ENCODE assay signal across 15 mouse cellular contexts in genomic region chr2:125456059-125456789, GRCm38 (mm10). TPM values are rescaled to one million over a fixed set of nuclear protein-coding genes. Genes with fewer than 3 reads are reported as not detected.
DNase-seq lines count a peak whose midpoint lies in the region; ATAC-seq and TF ChIP-seq lines count a peak whose summit lies in the region.
"Had no signal": no experiment of that assay in that cellular context is flagged by ENCODE, and none has a peak within 500 bp of the region (broad histone marks: within the 10 kb centered on the region; RNA-seq: fewer than 3 reads in every experiment).

No protein-coding gene starts in this region.

- 0 out of 2 replicates have a peak, but pooled peaks cover 4% of the 10 kb centered on the region for H3K36me3 ChIP-seq in heart, postnatal 0 days (replicated peaks; ENCODE audit: control insufficient read depth, insufficient read depth, low read length)
- no peaks in the 10 kb centered on the region for H3K36me3 ChIP-seq in megakaryocyte, embryonic 14.5 days (replicated peaks; ENCODE audit: low read length)
- no peaks in the 10 kb centered on the region for H3K36me3 ChIP-seq in midbrain, embryonic 15.5 days (replicated peaks)
- H3K36me3 ChIP-seq: hindbrain, embryonic 10.5 days; neural tube, embryonic 15.5 days; stomach, embryonic 15.5 days had no signal

- WGBS in heart, postnatal 0 days = 65% methylated on average over 15 of the region's 15 CpGs
- WGBS in midbrain, embryonic 15.5 days = 84% methylated on average over 15 of the region's 15 CpGs

- ATAC-seq in heart, postnatal 0 days (ENCODE audit: insufficient read depth, low read depth) = peak; percentile 55; the same call in 1 of the 2 replicates
- ATAC-seq in common myeloid progenitor, adult 5-6 weeks (replicated peaks; ENCODE audit: low read depth, poor library complexity, severe bottlenecking) = peak; percentile 86
- ATAC-seq in midbrain, embryonic 15.5 days (replicated peaks) = no peak

- peaks cover 4% of the 10 kb centered on the region; the same call in 1 of the 2 replicates for H3K4me1 ChIP-seq in heart, postnatal 0 days (ENCODE audit: control insufficient read depth, insufficient read depth)
- H3K4me1 ChIP-seq in megakaryocyte, embryonic 14.5 days = peaks cover 88% of the 10 kb centered on the region
- no peaks in the 10 kb centered on the region for H3K4me1 ChIP-seq in midbrain, embryonic 15.5 days
- H3K4me1 ChIP-seq: neural tube, embryonic 15.5 days; stomach, embryonic 15.5 days had no signal

- no peak overlapping the region for H3K4me3 ChIP-seq in heart, postnatal 0 days (ENCODE audit: low read depth, low read length)
- H3K4me3 ChIP-seq in megakaryocyte, embryonic 14.5 days (replicated peaks) = peak overlapping the region; percentile 87
- no peak overlapping the region for H3K4me3 ChIP-seq in midbrain, embryonic 15.5 days
- H3K4me3 ChIP-seq: hindbrain, embryonic 10.5 days; neural tube, embryonic 15.5 days; stomach, embryonic 15.5 days had no signal

- TF ChIP-seq CTCF in heart, postnatal 0 days (IDR thresholded peaks at IDR 0.05; ENCODE audit: low read depth) = peak; percentile 19; the same call in 1 of the 2 replicates

- no peak for DNase-seq in heart, postnatal 0 days (ENCODE audit: low spot score)
- no peak for DNase-seq in heart, adult 18-20 months
- DNase-seq in thymus, postnatal 36 days = peak; percentile 17 to 30
- DNase-seq in MN1 (ENCODE audit: low spot score) = no peak
- DNase-seq in cerebellum, postnatal 25 days = no peak
- DNase-seq: kidney, adult 9 months; right cerebral cortex, postnatal 25 days had no signal

- TF ChIP-seq EP300 in heart, postnatal 0 days (IDR thresholded peaks at IDR 0.05; ENCODE audit: low read depth) = no peak

- H3K9me3 ChIP-seq in heart, postnatal 0 days (replicated peaks; ENCODE audit: control insufficient read depth, low read length) = no peaks in the 10 kb centered on the region
- H3K9me3 ChIP-seq in megakaryocyte, embryonic 14.5 days = no peaks in the 10 kb centered on the region
- no peaks in the 10 kb centered on the region for H3K9me3 ChIP-seq in midbrain, embryonic 15.5 days
- H3K9me3 ChIP-seq: hindbrain, embryonic 10.5 days; neural tube, embryonic 15.5 days; stomach, embryonic 15.5 days had no signal

- H3K27ac ChIP-seq in heart, postnatal 0 days (ENCODE audit: low read depth) = no peak overlapping the region
- H3K27ac ChIP-seq in midbrain, embryonic 15.5 days = no peak overlapping the region
- H3K27ac ChIP-seq: hindbrain, embryonic 10.5 days; neural tube, embryonic 15.5 days; stomach, embryonic 15.5 days had no signal

- H3K4me2 ChIP-seq in heart, postnatal 0 days (ENCODE audit: low read depth, low read length) = no peak overlapping the region
- no peak overlapping the region for H3K4me2 ChIP-seq in midbrain, embryonic 15.5 days
- H3K4me2 ChIP-seq: midbrain, embryonic 11.5 days; neural tube, embryonic 15.5 days; stomach, embryonic 15.5 days had no signal

- no peak overlapping the region for H3K9ac ChIP-seq in heart, postnatal 0 days (replicated peaks; ENCODE audit: low read depth, low read length)
- no peak overlapping the region for H3K9ac ChIP-seq in midbrain, embryonic 15.5 days
- H3K9ac ChIP-seq: neural tube, embryonic 15.5 days; stomach, embryonic 15.5 days had no signal

- no peaks in the 10 kb centered on the region for H3K27me3 ChIP-seq in heart, postnatal 0 days (ENCODE audit: control insufficient read depth, insufficient read depth, low read length)
- H3K27me3 ChIP-seq in megakaryocyte, embryonic 14.5 days (replicated peaks) = no peaks in the 10 kb centered on the region
- H3K27me3 ChIP-seq in midbrain, embryonic 15.5 days (replicated peaks) = no peaks in the 10 kb centered on the region
- H3K27me3 ChIP-seq: neural tube, embryonic 15.5 days; stomach, embryonic 15.5 days had no signal

RNA-seq across cellular contexts. Expression of gene Gm9913, which starts 48.7 kb away (rescaled TPM):
- total RNA-seq in heart, postnatal 0 days (2014; rRNA removed; ENCODE audit: low replicate concordance) = not detected in 2 replicates
- 0.42 and 0.51 TPM in 2 replicates for polyA plus RNA-seq in heart, postnatal 0 days (2015; fragmentation: Nextera tagmentation; extraction: Ambion mirVana)
- under 1 TPM; 0.30 to 0.41 TPM for total RNA-seq in heart, adult 18-20 months (2021)
- total RNA-seq in common myeloid progenitor, adult 5-6 weeks (2017) = not detected in 2 replicates
- polyA plus RNA-seq in megakaryocyte, embryonic 14.5 days (2012; ENCODE audit: insufficient read depth, low replicate concordance) = not detected in 2 replicates
- polyA plus RNA-seq in midbrain, embryonic 15.5 days (2015; fragmentation: Nextera tagmentation; extraction: Ambion mirVana) = 0.09 and 0.10 TPM in 2 replicates
- total RNA-seq: gastrocnemius, adult 8-10 months had no signal

RNA-seq across cellular contexts. Expression of gene Fbn1, which starts 51.6 kb away (rescaled TPM):
- total RNA-seq in heart, postnatal 0 days (2014; rRNA removed; ENCODE audit: low replicate concordance) = 101 and 127 TPM in 2 replicates
- polyA plus RNA-seq in heart, postnatal 0 days (2015; fragmentation: Nextera tagmentation; extraction: Ambion mirVana) = 11.7 and 12.7 TPM in 2 replicates
- total RNA-seq in heart, adult 18-20 months (2021) = 10 to 100 TPM; 28.6 to 33.5 TPM
- total RNA-seq in common myeloid progenitor, adult 5-6 weeks (2017) = 0.15 and 0.59 TPM in 2 replicates
- polyA plus RNA-seq in megakaryocyte, embryonic 14.5 days (2012; ENCODE audit: insufficient read depth, low replicate concordance) = not detected in 2 replicates
- polyA plus RNA-seq in midbrain, embryonic 15.5 days (2015; fragmentation: Nextera tagmentation; extraction: Ambion mirVana) = 2.5 and 2.7 TPM in 2 replicates

Comparison
In these comparisons a context has a peak if more than half of its experiments do, and no peak if none do; other contexts are left out.
1. DNase-seq: peak in thymus, postnatal 36 days (2 of 2); none in heart, postnatal 0 days (single experiment), heart, adult 18-20 months (0 of 2), MN1 (single experiment) and cerebellum, postnatal 25 days (0 of 2).
2. RNA of gene Fbn1, which starts 51.6 kb away (total RNA-seq): 101 to 127 TPM in heart, postnatal 0 days and 28.6 to 33.5 TPM in heart, adult 18-20 months; 0.15 to 0.59 TPM in common myeloid progenitor, adult 5-6 weeks; every median in the first group is over 10 times any median in the second.